Mouse (Mus musculus) olfactory bulb, adult 2 months (tissue): Measurements from ENCODE around the gene Crebl2.

Source experiments
- CTCF ChIP-seq: fragments of 200-500 bp; IDR thresholded peaks from 2 replicates; pipeline ENCODE4 v1.5.1; 2012; ENCODE audit warnings: low read depth, mild to moderate bottlenecking, low read length, moderate library complexity; ENCODE audit not compliant: insufficient read depth
- POLR2A ChIP-seq: fragments of 200-500 bp; IDR thresholded peaks from 2 replicates; pipeline ENCODE4 v1.6.1; 2012; ENCODE audit warnings: mild to moderate bottlenecking, low read depth, low read length, moderate library complexity; ENCODE audit not compliant: insufficient read depth

DNA sequence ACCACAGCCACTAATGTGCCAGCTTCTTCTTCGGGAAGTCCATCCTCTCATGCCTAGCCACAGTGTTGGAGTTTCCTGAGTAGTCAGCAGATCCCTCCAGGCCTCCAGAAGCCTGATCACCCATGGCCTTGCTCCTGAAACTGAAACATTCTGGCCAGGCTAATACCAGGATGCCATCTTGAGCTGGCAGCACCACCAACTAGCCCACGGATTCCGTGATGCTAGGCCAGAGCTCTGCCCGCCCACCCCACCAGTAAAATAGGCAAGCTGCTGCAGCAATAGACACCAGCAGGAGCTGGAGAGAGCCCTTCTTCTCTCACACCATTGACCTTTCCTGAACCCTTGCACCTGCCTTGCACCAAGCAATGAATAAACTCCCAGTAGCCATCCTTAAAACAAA is 17.6 kb downstream of the Crebl2 start:
- TF ChIP-seq CTCF (no peak), POLR2A (no peak)
